Mouse (Mus musculus) cerebellum, postnatal 36 days (tissue): Measurements from ENCODE around the gene Cradd.

Experiments used
- DNase-seq, 2 experiments: peaks; one replicate each; pipeline ENCODE4 v3.0.0; 2021 to 2022; ENCODE audit warnings: mixed read lengths in 2 of 2

Gene Cradd

GRCm38 (mm10) chr10:95304240-95304639, 19.7 kb downstream of the Cradd start:
- DNase-seq: no peak

DNA sequence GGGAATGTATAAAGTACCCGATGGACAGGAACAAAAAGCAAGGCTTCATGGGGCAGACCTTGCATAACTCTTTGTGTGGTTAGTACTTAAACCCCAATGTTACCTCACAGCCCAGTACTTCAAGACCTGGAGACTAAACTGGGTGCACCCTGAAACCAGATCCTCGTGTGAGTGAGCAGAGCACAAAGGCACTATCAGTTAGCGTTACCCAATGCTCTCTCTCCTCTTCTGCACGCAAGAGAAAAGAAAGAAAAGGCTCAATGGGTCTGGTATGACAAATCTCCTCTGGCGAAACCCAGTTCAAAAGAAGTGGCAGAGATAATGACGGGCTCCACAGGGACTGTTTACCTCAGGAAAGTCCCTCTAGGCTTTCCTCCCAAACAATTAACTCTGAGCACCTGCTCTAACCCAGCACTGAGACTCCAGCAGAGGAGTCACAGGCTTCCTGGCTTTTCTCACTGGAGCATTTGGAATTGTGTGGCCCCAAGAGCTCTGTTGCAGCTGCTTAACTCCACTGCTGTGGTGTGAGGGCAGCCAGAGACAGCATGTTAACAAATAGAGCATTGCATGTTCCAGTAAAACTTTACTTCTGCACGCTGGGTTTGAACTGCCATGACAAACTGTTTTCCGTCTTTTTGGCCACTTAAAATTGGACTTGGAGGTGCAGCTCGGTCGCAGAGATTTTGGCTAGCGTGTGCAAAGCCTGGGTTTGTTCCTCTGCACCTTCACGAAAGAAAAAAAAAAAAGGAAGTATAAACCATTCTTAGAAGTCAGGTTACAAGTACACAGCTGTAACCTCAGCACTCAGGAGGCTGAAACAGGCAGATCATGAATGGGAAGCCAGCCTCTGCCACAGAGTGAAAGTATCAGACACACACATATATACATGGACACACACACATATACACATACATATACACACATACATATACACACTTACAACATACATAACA, 21.4 kb downstream of the Cradd start:
- no peak for DNase-seq

DNA sequence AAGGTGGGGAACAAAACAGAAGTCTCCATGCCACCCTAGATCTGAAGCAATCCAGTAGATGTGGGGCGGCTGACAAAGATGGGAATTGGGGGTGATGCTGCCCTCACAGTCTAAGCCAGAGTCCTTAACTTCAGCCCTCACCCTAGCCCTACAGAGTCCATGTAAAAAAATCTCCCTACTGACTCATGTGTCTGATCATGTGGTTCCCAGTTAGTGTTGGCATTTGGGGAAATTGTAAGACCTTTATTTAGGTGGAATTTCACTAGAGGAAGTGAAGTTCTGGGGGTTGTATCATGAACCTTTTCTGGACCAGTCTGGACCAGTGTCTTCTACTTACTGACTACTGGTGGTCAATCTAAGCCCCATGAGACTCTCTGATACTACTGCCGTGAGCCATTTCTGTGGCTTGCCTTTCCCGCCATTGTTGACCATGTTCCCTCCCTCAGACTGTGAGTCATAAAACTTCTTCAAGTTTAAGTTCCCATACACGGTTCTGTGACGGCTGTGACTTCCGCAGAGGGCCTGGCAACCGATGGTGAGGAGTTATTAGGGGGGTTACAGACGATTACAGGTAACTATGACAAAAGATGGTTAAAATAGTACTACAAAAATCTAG, 23.6 kb downstream of the Cradd start:
- DNase-seq: no peak

DNA sequence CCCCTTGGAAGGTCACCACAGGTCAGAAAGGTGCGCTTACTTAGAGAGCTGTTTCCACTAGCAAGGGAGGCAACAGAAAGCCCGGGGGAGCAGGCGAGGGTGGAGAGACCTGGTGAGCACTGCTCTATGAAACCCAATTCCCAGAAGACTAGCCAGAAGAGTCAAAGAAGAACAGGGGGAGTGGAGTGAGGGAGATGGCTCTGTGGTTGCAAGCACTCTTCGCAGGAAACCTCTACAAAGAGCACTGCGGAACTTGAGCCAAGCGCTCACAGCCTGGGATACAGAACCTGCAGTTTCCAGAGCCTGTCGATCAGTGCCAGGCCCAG, 24.2 kb downstream of the Cradd start:
- DNase-seq: no peak

DNA sequence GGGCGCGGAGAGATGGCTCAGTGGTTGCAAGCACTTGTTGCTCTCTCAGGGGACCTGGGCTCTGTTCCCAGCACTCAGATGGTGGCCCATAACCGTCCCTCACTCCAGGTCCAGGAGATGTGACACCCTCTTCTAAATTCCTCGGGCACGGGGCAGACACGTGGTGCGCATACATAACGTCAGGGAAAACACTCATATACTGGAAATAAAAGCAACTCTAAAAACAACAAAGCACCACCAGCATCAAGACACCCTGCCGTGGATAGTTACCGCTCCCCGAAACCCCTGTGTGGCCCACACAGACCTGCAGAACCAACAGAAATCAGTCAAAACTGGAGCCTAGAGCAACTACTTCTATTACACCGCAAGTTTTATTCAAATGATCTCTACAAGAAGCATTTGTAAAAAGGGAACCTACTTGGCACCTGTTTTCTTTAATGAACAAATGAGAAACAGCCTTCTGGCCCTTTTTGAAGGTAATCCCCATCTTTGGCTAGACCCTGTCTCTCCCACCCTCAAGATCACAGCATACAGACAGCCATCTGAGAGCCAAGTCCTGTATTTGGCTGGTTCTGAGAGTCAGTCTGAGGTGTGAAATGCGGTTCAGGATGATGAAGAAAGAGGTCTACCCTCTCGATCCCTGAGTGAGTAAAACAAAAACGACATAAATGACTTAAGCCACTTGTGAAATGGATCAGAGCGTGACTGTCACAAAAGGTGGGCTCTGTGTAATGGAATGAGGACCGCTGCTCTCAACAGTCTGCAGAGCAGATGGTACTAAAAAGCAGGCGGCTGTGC, 24.7 kb downstream of the Cradd start:
- DNase-seq: no peak

GRCm38 (mm10) chr10:95298504-95298903, 25.4 kb downstream of the Cradd start:
- DNase-seq: no peak

DNA sequence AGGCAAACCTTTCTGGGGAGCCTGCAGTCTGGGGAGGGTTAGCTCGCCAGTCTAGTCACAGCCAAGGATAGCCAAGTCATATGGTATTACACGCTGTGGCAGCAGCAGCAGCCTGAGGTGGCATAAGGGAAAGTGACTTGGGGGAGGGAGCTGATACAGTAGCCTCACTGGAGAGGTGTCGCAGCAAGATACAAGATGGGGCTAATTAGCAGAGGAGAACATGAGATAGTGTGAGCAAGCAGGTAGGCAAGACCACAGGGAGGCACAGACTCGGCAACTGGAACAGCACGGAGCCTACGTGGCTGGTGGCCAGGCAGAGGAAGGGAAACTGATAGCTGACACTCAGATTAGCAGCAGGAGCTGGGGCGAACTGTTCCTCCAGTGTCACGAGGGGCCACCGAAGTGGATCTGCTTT, 26.2 kb downstream of the Cradd start:
- DNase-seq: no peak

DNA sequence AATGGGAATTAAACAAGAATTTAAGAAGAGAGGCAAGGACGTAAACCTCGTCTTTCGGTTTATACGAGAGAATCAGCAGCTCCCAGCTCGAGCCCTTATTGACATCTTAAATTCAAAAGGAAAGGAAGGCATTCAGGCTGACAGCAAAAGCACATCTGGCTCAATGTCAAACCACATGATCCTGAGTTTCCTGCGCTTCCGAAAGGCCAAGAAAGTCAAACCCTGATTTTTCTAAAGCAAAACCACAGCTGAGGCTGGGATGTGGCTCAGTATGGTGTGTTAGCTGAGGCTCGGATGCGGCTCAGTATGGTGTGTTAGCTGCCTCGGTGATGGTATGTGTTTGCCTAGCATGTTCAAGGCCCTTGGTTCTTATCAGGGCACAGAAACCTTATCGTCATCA, 26.9 kb downstream of the Cradd start:
- DNase-seq: no peak

DNA sequence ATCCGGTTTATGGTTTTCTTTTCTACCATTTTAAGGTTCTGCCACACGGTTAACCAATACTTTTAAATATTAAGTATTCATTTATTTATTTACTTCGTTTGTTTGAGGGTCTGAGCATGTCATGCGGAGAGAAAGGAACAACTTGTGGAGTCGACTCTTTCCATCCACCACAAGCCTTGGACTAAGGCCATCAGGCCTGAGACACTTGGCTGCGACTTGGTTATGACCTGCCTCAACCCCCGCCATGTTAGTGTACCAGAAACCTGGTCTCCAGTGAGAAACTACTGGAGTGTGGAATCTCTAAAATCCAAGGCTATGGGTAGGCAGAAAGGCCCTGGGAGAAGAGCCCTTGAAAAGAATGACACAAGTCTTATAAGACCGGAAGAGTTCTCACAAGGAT, 30.7 kb downstream of the Cradd start:
- no peak for DNase-seq

GRCm38 (mm10) chr10:95292269-95292668, 31.7 kb downstream of the Cradd start:
- DNase-seq: no peak

GRCm38 (mm10) chr10:95291133-95291876, 32.6 kb downstream of the Cradd start:
- DNase-seq: no peak

DNA sequence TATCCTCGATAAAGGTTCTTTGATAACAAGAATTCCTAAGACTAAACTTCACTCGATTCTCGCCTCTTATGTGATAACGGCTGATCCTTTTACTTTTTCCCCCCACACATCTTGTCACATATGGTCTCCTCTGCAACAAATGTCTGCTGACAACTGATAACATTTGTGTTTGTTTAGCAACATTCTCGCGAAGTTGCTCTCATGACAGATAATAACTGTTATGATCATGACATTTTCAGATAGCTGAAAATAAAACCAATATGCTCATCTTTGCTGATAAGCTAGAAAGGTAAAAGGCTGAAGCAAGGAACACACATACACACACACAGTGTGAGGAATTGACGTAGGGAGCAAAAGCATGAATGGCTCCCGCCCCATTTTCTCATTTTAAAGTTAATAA, 34.1 kb downstream of the Cradd start:
- no peak for DNase-seq

- DNase-seq: no peak
Observed at GRCm38 (mm10) chr10:95288206-95288605, 35.7 kb downstream of the Cradd start.

GRCm38 (mm10) chr10:95287351-95287750, 36.6 kb downstream of the Cradd start:
- no peak for DNase-seq

DNA sequence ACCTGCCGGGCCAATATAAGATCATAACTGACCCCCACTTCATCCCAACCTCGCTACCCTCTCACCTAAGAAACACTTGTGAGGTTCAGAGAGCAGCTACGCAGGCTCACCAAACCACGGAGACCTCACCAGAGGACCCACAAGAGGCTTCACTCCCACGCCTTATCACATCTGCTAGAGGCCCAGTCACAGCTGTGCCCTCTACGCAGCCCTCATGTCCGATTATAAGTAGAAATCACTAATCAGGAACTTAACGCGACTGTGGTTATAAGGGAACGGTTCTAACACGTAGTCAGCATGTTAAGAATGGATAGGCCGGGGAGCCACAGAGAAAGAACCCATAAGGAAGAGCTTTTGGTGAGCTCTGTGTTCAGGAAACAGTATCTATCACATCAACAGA, 40.5 kb downstream of the Cradd start:
- DNase-seq: no peak

DNA sequence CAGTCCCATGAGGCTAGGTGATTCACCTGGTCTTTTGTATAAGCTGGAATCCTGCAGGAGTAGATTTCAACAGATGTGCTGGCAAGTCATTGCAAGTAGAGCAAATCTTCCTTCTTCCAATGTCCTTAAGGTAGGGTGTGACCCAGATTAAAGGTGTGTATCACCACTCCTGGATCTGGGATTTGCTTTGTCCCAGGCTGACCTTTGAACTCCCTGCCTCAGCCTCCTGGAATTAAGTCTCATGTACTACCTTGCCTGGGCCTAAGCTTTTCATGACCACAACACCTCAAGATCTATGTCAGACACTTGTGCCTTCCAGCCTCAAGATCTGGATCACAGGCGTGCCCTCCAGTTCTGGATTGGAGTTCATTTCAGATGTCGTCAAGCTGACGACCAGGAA, 41.9 kb downstream of the Cradd start:
- DNase-seq: no peak

DNA sequence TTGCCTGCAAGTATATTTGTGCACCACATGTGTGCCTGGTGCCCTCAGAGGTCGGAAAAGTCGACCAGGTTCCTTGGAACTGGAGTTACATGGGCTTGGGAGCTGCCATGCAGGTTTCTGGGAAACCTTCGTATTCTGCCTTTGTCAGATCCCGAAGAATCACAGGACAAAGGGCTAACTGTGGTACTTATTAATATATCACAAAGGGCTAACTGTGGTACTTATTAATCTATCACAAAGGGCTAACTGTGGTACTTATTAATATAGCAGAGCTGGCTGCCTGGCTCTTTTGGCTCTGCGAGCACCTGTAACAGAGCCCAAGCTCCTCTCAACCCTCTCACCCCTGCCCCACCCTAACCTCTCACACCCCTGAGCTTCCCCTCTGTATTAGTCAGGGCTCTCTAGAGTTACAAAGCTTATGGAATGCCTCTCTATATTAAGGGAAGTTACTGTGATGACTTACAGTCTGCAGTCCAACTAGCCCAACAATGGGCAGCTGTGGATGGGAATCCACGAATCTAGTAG, 42.4 kb downstream of the Cradd start:
- no peak for DNase-seq

GRCm38 (mm10) chr10:95280327-95280726, 43.6 kb downstream of the Cradd start:
- peak; percentile 85 to 86 for DNase-seq

DNA sequence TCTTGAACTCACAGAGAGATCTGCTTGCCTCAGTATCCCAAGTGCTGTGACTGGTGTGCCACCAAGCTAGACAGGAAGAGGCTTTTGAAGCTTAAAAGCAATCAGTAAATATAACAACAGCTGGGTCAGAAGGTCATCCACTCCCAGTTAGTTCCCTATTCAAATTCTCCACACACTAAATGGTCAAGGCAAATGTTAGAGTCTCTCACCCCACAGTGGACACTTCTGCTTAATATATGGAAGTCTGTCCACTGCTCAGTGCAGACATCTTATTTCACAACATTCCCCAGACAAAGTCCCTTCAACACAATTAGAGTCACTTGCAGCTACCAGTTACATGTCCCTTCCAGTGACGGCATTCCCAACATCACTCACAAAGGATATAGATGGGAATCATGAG, 44.5 kb downstream of the Cradd start:
- no peak for DNase-seq

GRCm38 (mm10) chr10:95278085-95278484, 45.8 kb downstream of the Cradd start:
- peak in 1 of 2 experiments; percentile 17 for DNase-seq

- no peak for DNase-seq
Observed at GRCm38 (mm10) chr10:95275488-95275887, 48.4 kb downstream of the Cradd start.

DNA sequence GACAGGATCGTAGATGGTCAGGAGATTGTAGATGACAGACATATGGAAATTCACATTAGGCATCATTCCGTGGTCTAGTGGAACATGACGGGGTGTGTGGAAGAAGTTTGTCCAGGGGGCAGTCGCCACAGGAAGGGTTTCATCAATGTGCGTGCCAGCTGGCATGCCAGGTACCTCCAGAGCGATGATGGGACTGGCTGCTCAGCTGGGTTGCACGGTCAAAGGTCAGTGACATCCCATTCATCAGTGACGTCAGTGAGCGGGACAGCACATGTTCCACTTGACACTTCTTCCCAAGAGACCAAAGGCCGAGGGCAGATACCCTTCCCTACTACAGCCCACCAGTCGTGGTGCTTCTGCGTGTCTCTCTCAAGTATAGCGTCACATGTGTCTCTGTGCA, 50.7 kb downstream of the Cradd start:
- DNase-seq: no peak

DNA sequence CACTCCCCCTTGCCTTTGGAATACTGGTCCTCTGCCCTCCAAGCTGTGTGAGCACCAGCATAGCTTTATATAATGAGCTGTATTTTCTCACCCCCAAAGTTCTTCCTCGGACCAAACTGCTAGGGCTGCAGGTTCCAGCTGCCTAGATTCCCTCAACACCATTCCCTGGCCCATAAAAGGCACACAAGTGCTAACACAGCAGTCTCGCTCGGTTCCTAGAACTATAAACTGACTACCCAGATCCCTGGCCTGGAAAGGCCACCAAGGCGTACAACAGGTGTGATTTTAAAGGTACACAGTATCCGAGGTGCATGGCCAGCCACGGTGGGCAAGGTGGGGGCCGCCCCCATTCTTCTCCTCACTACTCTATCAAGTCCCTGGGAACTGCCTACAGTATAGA, 54.8 kb downstream of the Cradd start:
- no peak for DNase-seq
